In the genomic region with DNA sequence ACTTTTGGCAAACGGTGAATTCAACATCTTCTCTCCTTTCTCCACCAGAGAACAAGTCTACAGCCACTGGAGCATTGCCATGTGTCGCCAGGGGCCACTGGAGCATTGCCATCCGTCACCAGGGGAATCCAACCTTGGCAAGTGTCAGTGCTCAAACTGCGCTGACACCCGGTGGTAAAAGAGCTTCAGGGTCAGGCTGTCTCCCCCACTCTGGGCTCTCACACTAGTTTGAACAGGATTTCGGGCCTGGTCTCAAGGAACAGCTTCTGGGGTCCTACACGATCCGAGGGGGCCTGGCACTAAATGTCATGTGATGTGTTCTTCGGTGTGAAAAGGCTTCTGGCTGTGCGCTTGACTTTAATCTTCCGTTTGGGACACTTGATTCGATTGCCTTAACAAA, we compare ENCODE assay signal across 22 mouse cellular contexts. TPM values are rescaled to one million over a fixed set of nuclear protein-coding genes. Genes with fewer than 3 reads are reported as not detected.
DNase-seq lines count a peak whose midpoint lies in the region; ATAC-seq and TF ChIP-seq lines count a peak whose summit lies in the region.
"Had no signal": no experiment of that assay in that cellular context is flagged by ENCODE, and none has a peak within 500 bp of the region (broad histone marks: within the 10 kb centered on the region; RNA-seq: fewer than 3 reads in every experiment).

No protein-coding gene starts in this region.

- no peaks in the 10 kb centered on the region for H3K27me3 ChIP-seq in cerebellum, adult 2 months (ENCODE audit: control insufficient read depth, insufficient read depth, low read length)
- no peaks in the 10 kb centered on the region; the same call in 1 of the 2 replicates for H3K27me3 ChIP-seq in midbrain, postnatal 0 days (ENCODE audit: insufficient read depth, low read length)
- no peaks in the 10 kb centered on the region for H3K27me3 ChIP-seq in midbrain, embryonic 15.5 days (replicated peaks)
- H3K27me3 ChIP-seq: embryonic facial prominence, embryonic 13.5 days; heart, embryonic 12.5 days; liver, embryonic 15.5 days; neural tube, embryonic 13.5 days had no signal

- H3K4me1 ChIP-seq in cerebellum, adult 2 months (ENCODE audit: control insufficient read depth, insufficient read depth, low read length): peaks cover 7% of the 10 kb centered on the region
- no peaks in the 10 kb centered on the region for H3K4me1 ChIP-seq in midbrain, postnatal 0 days (ENCODE audit: insufficient read depth, low read length)
- no peaks in the 10 kb centered on the region for H3K4me1 ChIP-seq in midbrain, embryonic 15.5 days
- H3K4me1 ChIP-seq: embryonic facial prominence, embryonic 13.5 days; heart, embryonic 12.5 days; liver, embryonic 15.5 days; neural tube, embryonic 13.5 days had no signal

- no peak; the same call in 1 of the 2 replicates for ATAC-seq in midbrain, postnatal 0 days (ENCODE audit: low FRiP score)
- no peak for ATAC-seq in midbrain, embryonic 15.5 days (replicated peaks)
- ATAC-seq: forebrain, postnatal 0 days; inflammation-experienced regulatory T-cells, adult 6 months had no signal

- DNase-seq in cerebellum, postnatal 14 days: peak; percentile 42 to 51
- no peak for DNase-seq in cerebellum, adult 2 months
- peak; percentile 44 for DNase-seq in heart, postnatal 4 days
- DNase-seq in heart, adult 9 months (ENCODE audit: low spot score in 2 of 2): no peak
- DNase-seq in midbrain, postnatal 0 days (ENCODE audit: low spot score): peak; percentile 16
- no peak for DNase-seq in left cerebral cortex, postnatal 14 days (ENCODE audit: low spot score in 2 of 2)
- DNase-seq: B cell, adult 2 months; cerebellum, adult 11-12 months; forebrain, postnatal 0 days; kidney, adult 11 months; kidney, postnatal 14 days; layer of hippocampus, adult 9-11 months; lung, embryonic 14.5 days; lung, postnatal 14 days; thymus, adult 2 months; thymus, postnatal 36 days had no signal

- WGBS in cerebellum, adult 2 months: 24% methylated on average over 12 of the region's 12 CpGs
- WGBS in midbrain, postnatal 0 days: 26% methylated on average over 12 of the region's 12 CpGs
- 39% methylated on average over 12 of the region's 12 CpGs for WGBS in midbrain, embryonic 15.5 days

- intact Hi-C loops in left cerebral cortex, postnatal 14 days (cut with DNase I): loop anchor here (10.0 kb wide), 1 partner anchor 272 kb away; a partner anchor contains a TSS

- no peak for TF ChIP-seq POLR2A in cerebellum, adult 2 months (IDR thresholded peaks at IDR 0.05; ENCODE audit: borderline replicate concordance, insufficient read depth, low read length)

- H3K27ac ChIP-seq in cerebellum, adult 2 months (ENCODE audit: insufficient read depth, low read length): no peak overlapping the region
- no peak overlapping the region for H3K27ac ChIP-seq in midbrain, postnatal 0 days (ENCODE audit: low read depth, low read length)
- H3K27ac ChIP-seq in midbrain, embryonic 15.5 days: no peak overlapping the region
- H3K27ac ChIP-seq: embryonic facial prominence, embryonic 13.5 days; liver, embryonic 15.5 days; neural tube, embryonic 13.5 days had no signal

- no peak overlapping the region for H3K4me3 ChIP-seq in cerebellum, adult 2 months (replicated peaks; ENCODE audit: insufficient read depth, low read depth, low read length)
- no peak overlapping the region for H3K4me3 ChIP-seq in midbrain, postnatal 0 days (ENCODE audit: low read depth, low read length)
- H3K4me3 ChIP-seq in midbrain, embryonic 15.5 days: no peak overlapping the region
- H3K4me3 ChIP-seq: embryonic facial prominence, embryonic 13.5 days; heart, embryonic 12.5 days; liver, embryonic 15.5 days; neural tube, embryonic 13.5 days had no signal

- no peak overlapping the region for H3K4me2 ChIP-seq in midbrain, postnatal 0 days (ENCODE audit: low read depth, low read length, poor library complexity, severe bottlenecking)
- no peak overlapping the region for H3K4me2 ChIP-seq in midbrain, embryonic 15.5 days
- H3K4me2 ChIP-seq: embryonic facial prominence, embryonic 13.5 days; heart, embryonic 12.5 days; liver, embryonic 15.5 days; lung, embryonic 14.5 days; neural tube, embryonic 13.5 days had no signal

- TF ChIP-seq CTCF in cerebellum, adult 2 months (IDR thresholded peaks at IDR 0.05; ENCODE audit: borderline replicate concordance, insufficient read depth, low read depth, low read length): no peak
- no peak for TF ChIP-seq CTCF in midbrain, postnatal 0 days (IDR thresholded peaks at IDR 0.05)

- H3K9ac ChIP-seq in midbrain, postnatal 0 days (replicated peaks; ENCODE audit: low read length, poor library complexity, severe bottlenecking): no peak overlapping the region
- no peak overlapping the region for H3K9ac ChIP-seq in midbrain, embryonic 15.5 days
- H3K9ac ChIP-seq: embryonic facial prominence, embryonic 13.5 days; forebrain, postnatal 0 days; heart, embryonic 12.5 days; liver, embryonic 15.5 days; lung, embryonic 14.5 days; neural tube, embryonic 13.5 days had no signal

- no peaks in the 10 kb centered on the region for H3K36me3 ChIP-seq in midbrain, postnatal 0 days (ENCODE audit: insufficient read depth, low read length)
- H3K36me3 ChIP-seq in midbrain, embryonic 15.5 days (replicated peaks): no peaks in the 10 kb centered on the region
- H3K36me3 ChIP-seq: embryonic facial prominence, embryonic 13.5 days; heart, embryonic 12.5 days; liver, embryonic 15.5 days; neural tube, embryonic 13.5 days had no signal

- no peaks in the 10 kb centered on the region for H3K9me3 ChIP-seq in midbrain, postnatal 0 days (ENCODE audit: low read length)
- H3K9me3 ChIP-seq in midbrain, embryonic 15.5 days: no peaks in the 10 kb centered on the region
- H3K9me3 ChIP-seq: embryonic facial prominence, embryonic 13.5 days; heart, embryonic 12.5 days; liver, embryonic 15.5 days; neural tube, embryonic 13.5 days had no signal

RNA-seq across cellular contexts. Expression of a gene that starts 21.7 kb away (rescaled TPM):
- polyA plus RNA-seq in cerebellum, adult 2 months (2012; rRNA removed): 85.6 and 96.7 TPM in 2 replicates
- 10 to 100 TPM; 43.3 to 49.6 TPM for total RNA-seq in heart, postnatal 4 days (2021)
- 38.7 and 60.3 TPM in 2 replicates for total RNA-seq in midbrain, postnatal 0 days (2014; rRNA removed)
- polyA plus RNA-seq in midbrain, postnatal 0 days (2015; fragmentation: Nextera tagmentation; extraction: Ambion mirVana): 52.2 and 58.4 TPM in 2 replicates
- polyA plus RNA-seq in midbrain, embryonic 15.5 days (2015; fragmentation: Nextera tagmentation; extraction: Ambion mirVana): 68.6 and 69.9 TPM in 2 replicates
- 10 to 100 TPM; 45.7 to 50.8 TPM for total RNA-seq in left cerebral cortex, postnatal 14 days (2021)

Comparison
In these comparisons a context has a peak if more than half of its experiments do, and no peak if none do; other contexts are left out.
1. DNase-seq: peak in cerebellum, postnatal 14 days (2 of 2), heart, postnatal 4 days (single experiment) and midbrain, postnatal 0 days (single experiment); none in cerebellum, adult 2 months (0 of 2), heart, adult 9 months (0 of 2) and left cerebral cortex, postnatal 14 days (0 of 2).